Comparison of ENCODE assay signal across 8 mouse cellular contexts in the genomic region with DNA sequence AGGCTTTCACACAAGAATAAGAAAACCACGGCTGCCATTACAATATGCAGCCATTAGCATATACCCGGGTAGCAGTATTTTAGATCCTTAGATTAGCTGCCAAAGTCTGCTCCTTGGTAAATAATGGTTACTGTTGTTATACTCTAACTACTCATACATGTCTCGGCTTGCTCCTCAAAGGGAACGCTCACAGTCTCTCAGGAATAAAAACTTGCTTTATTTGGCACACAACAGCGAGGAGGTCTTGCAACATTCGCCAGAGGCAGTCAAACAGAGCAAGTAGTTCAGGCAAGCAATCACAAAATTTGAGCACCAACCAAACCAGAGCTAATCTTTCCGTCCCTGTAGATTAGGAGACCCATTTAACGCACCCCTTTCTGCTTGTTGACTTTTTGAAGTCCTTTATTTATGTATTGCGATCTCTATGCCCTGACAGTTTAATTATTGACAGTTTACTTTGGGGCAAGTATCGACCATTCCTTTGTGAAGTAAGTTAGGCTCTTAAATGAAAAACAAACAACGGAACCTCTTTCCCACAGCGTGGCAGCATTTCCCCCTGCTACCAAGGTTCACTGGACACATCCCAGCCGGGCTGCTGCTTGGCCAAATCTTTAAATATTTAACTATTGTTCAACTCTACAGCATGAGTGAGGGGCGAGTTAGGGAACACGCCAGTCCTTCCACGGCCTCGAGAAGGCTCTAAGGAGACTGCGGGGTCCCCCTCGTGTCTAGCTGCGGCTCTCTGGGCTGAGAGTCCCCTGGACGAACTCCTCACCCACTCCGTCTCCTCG. TPM values are rescaled to one million over a fixed set of nuclear protein-coding genes. Genes with fewer than 3 reads are reported as not detected.
DNase-seq lines count a peak whose midpoint lies in the region; ATAC-seq and TF ChIP-seq lines count a peak whose summit lies in the region.

No protein-coding gene starts in this region.

- intact Hi-C loops in left cerebral cortex, postnatal 36 days (cut with DNase I) = loop anchor here (5.0 to 10.0 kb wide), 7 partner anchors 89 to 939 kb away; no protein-coding TSS in a partner anchor

- H3K4me2 ChIP-seq in intestine, embryonic 16.5 days (ENCODE audit: low read depth, low read length) = peak overlapping the region; percentile 61
- peak overlapping the region; percentile 100 for H3K4me2 ChIP-seq in liver, embryonic 14.5 days (ENCODE audit: low read depth)
- peak overlapping the region; percentile 66 for H3K4me2 ChIP-seq in neural tube, embryonic 14.5 days (ENCODE audit: low read depth, low read length)

- peak; percentile 13 for DNase-seq in right cerebral cortex, postnatal 25 days
- no peak for DNase-seq in right cerebral cortex, postnatal 14 days
- peak; percentile 13 for DNase-seq in c-Kit-negative CD71-positive TER-119-positive erythroid progenitor cells, embryonic 14.5 days (ENCODE audit: low read depth, low spot score)
- peak; percentile 95 for DNase-seq in heart, adult 11 months
- DNase-seq in liver, embryonic 14.5 days (ENCODE audit: low read depth in 3 of 3, low spot score in 3 of 3) = peak in 2 of 3 experiments; percentile 26 to 28
- no peak for DNase-seq in left cerebral cortex, postnatal 36 days (ENCODE audit: low spot score in 2 of 2)

- peak; percentile 43 for ATAC-seq in intestine, embryonic 16.5 days
- peak; percentile 30 for ATAC-seq in liver, embryonic 14.5 days (ENCODE audit: insufficient read depth)
- ATAC-seq in neural tube, embryonic 14.5 days (ENCODE audit: low read depth) = peak; percentile 68

- TF ChIP-seq CTCF in liver, embryonic 14.5 days (IDR thresholded peaks at IDR 0.05; ENCODE audit: low read depth) = no peak

- no peaks in the 10 kb centered on the region for H3K36me3 ChIP-seq in intestine, embryonic 16.5 days (ENCODE audit: control insufficient read depth, insufficient read depth, low read length)
- H3K36me3 ChIP-seq in liver, embryonic 14.5 days (replicated peaks; ENCODE audit: control insufficient read depth, insufficient read depth, low read depth) = peaks cover 11% of the 10 kb centered on the region
- peaks cover 4% of the 10 kb centered on the region; the same call in 1 of the 2 replicates for H3K36me3 ChIP-seq in neural tube, embryonic 14.5 days (ENCODE audit: control insufficient read depth, insufficient read depth, low read length)

- H3K27me3 ChIP-seq in intestine, embryonic 16.5 days (replicated peaks; ENCODE audit: control insufficient read depth, insufficient read depth, low read length) = no peaks in the 10 kb centered on the region
- H3K27me3 ChIP-seq in liver, embryonic 14.5 days (ENCODE audit: control insufficient read depth, insufficient read depth, low read length) = no peaks in the 10 kb centered on the region
- no peaks in the 10 kb centered on the region for H3K27me3 ChIP-seq in neural tube, embryonic 14.5 days (ENCODE audit: control insufficient read depth, insufficient read depth, low read length)

- H3K4me3 ChIP-seq in intestine, embryonic 16.5 days (ENCODE audit: low read length) = peak overlapping the region; percentile 86
- H3K4me3 ChIP-seq in liver, embryonic 14.5 days (ENCODE audit: insufficient read depth in 1 of 2, low read depth in 2 of 2, low read length in 2 of 2) = peak overlapping the region; percentile 57 to 98
- H3K4me3 ChIP-seq in neural tube, embryonic 14.5 days (ENCODE audit: low read depth, low read length) = peak overlapping the region; percentile 94

- H3K9me3 ChIP-seq in intestine, embryonic 16.5 days (ENCODE audit: control insufficient read depth, low read length) = no peaks in the 10 kb centered on the region
- no peaks in the 10 kb centered on the region for H3K9me3 ChIP-seq in liver, embryonic 14.5 days (ENCODE audit: control insufficient read depth, low read length)
- no peaks in the 10 kb centered on the region for H3K9me3 ChIP-seq in neural tube, embryonic 14.5 days (ENCODE audit: control insufficient read depth, low read length)

- H3K9ac ChIP-seq in intestine, embryonic 16.5 days (ENCODE audit: low read depth, low read length) = peak overlapping the region; percentile 98
- H3K9ac ChIP-seq in liver, embryonic 14.5 days (replicated peaks) = peak overlapping the region; percentile 85
- H3K9ac ChIP-seq in neural tube, embryonic 14.5 days (replicated peaks; ENCODE audit: low read depth, low read length) = peak overlapping the region; percentile 63

- no peak for TF ChIP-seq EP300 in liver, embryonic 14.5 days (IDR thresholded peaks at IDR 0.05; ENCODE audit: low read depth)

- peaks cover 15% of the 10 kb centered on the region for H3K4me1 ChIP-seq in intestine, embryonic 16.5 days (ENCODE audit: control insufficient read depth, insufficient read depth, low read length)
- H3K4me1 ChIP-seq in liver, embryonic 14.5 days (replicated peaks; ENCODE audit: control insufficient read depth in 2 of 2, insufficient read depth in 2 of 2, low read length in 1 of 2) = peaks cover 9 to 24% of the 10 kb centered on the region in 2 experiments
- peaks cover 11% of the 10 kb centered on the region for H3K4me1 ChIP-seq in neural tube, embryonic 14.5 days (ENCODE audit: control insufficient read depth, insufficient read depth, low read length)

- WGBS in intestine, embryonic 16.5 days = 2% methylated on average over 23 of the region's 23 CpGs
- 3% methylated on average over 23 of the region's 23 CpGs for WGBS in liver, embryonic 14.5 days (ENCODE audit: insufficient replicate concordance)
- WGBS in neural tube, embryonic 14.5 days = 2% methylated on average over 23 of the region's 23 CpGs

- H3K27ac ChIP-seq in intestine, embryonic 16.5 days (ENCODE audit: low read length) = peak overlapping the region; percentile 89
- peak overlapping the region; percentile 60 for H3K27ac ChIP-seq in liver, embryonic 14.5 days
- H3K27ac ChIP-seq in neural tube, embryonic 14.5 days (ENCODE audit: low read depth, low read length) = peak overlapping the region; percentile 69

RNA-seq across cellular contexts. Expression of a gene that starts 0.6 kb away (rescaled TPM):
- 47.4 and 50.6 TPM in 2 replicates for polyA plus RNA-seq in intestine, embryonic 16.5 days (2015; fragmentation: Nextera tagmentation; extraction: Ambion mirVana)
- 10.7 and 17.1 TPM in 2 replicates for polyA plus RNA-seq in liver, embryonic 14.5 days (2012; rRNA removed)
- 23.6 and 24.7 TPM in 2 replicates for polyA plus RNA-seq in liver, embryonic 14.5 days (2014; fragmentation: Nextera tagmentation; extraction: Ambion mirVana)
- 34.2 and 35.7 TPM in 2 replicates for polyA plus RNA-seq in neural tube, embryonic 14.5 days (2014; fragmentation: Nextera tagmentation; extraction: Ambion mirVana)
- 10 to 100 TPM; 39.6 to 40.8 TPM for total RNA-seq in left cerebral cortex, postnatal 36 days (2021)

Comparison
In these comparisons a context has a peak if more than half of its experiments do, and no peak if none do; other contexts are left out.
1. DNase-seq: peak in right cerebral cortex, postnatal 25 days (single experiment), c-Kit-negative CD71-positive TER-119-positive erythroid progenitor cells, embryonic 14.5 days (single experiment), heart, adult 11 months (single experiment) and liver, embryonic 14.5 days (2 of 3); none in right cerebral cortex, postnatal 14 days (single experiment) and left cerebral cortex, postnatal 36 days (0 of 2).
2. Peak in every context shown above with its lines, with median percentiles within 50 percentile points of each other: ATAC-seq, H3K27ac ChIP-seq, H3K4me2 ChIP-seq, H3K4me3 ChIP-seq and H3K9ac ChIP-seq.